Mouse (Mus musculus): ENCODE results near the gene 3110040N11Rik. TPM values are rescaled to one million over a fixed set of nuclear protein-coding genes. Genes with fewer than 3 reads are reported as not detected.

The 3110040N11Rik gene
- total RNA-seq (2021) (10 to 100 TPM; 35.1 to 35.8 TPM), polyA plus RNA-seq (2012; rRNA removed) (15.7 and 19.3 TPM in 2 replicates)
- long read RNA-seq, partial matches to known transcripts = 0 of 26 reads
- long read RNA-seq, other reads (novel, unspliced or antisense) = 22 of 26 reads

GRCm38 (mm10) chr7:81789095-81789757, at the start of gene 3110040N11Rik:
TSS of gene 3110040N11Rik (minus strand) at chr7:81789478.
- peak; percentile 89 for DNase-seq

GRCm38 (mm10) chr7:81837771-81838170, 48.5 kb upstream of the 3110040N11Rik start:
- DNase-seq = peak; percentile 62

GRCm38 (mm10) chr7:81835430-81835829, 46.2 kb upstream of the 3110040N11Rik start:
- DNase-seq = no peak

- no peak for DNase-seq
These were observed 45.6 kb upstream of the 3110040N11Rik start for GRCm38 (mm10) chr7:81834847-81835246.

GRCm38 (mm10) chr7:81829379-81829894, 40.2 kb upstream of the 3110040N11Rik start, which contains the start of gene Btbd1:
TSS of gene Btbd1 (minus strand) at chr7:81829431.
- DNase-seq = peak; percentile 93

- peak; percentile 85 for DNase-seq
These were observed 39.6 kb upstream of the 3110040N11Rik start for GRCm38 (mm10) chr7:81828681-81829378.

- DNase-seq = peak; percentile 44
These were observed 38.8 kb upstream of the 3110040N11Rik start for GRCm38 (mm10) chr7:81827806-81828667.

- DNase-seq = peak; percentile 41
These were observed 36.1 kb upstream of the 3110040N11Rik start for GRCm38 (mm10) chr7:81825381-81825780.

- DNase-seq = no peak
These were observed 35.6 kb upstream of the 3110040N11Rik start for GRCm38 (mm10) chr7:81824906-81825305.

- no peak for DNase-seq
These were observed 16.8 kb upstream of the 3110040N11Rik start for GRCm38 (mm10) chr7:81806067-81806466.

GRCm38 (mm10) chr7:81788536-81788935, 742 bp downstream of the 3110040N11Rik start:
- peak; percentile 36 for DNase-seq

- no peak for DNase-seq
These were observed 11.5 kb downstream of the 3110040N11Rik start for GRCm38 (mm10) chr7:81777667-81778218.

GRCm38 (mm10) chr7:81775325-81775724, 14.0 kb downstream of the 3110040N11Rik start:
- peak; percentile 38 for DNase-seq

GRCm38 (mm10) chr7:81772786-81773539, 16.3 kb downstream of the 3110040N11Rik start:
- DNase-seq = peak; percentile 42

GRCm38 (mm10) chr7:81763110-81763845, 26.0 kb downstream of the 3110040N11Rik start:
- no peak for DNase-seq

GRCm38 (mm10) chr7:81762180-81763109, 26.8 kb downstream of the 3110040N11Rik start, which contains the start of gene Ramac:
TSS of gene Ramac (plus strand) at chr7:81762925.
- peak; percentile 89 for DNase-seq

- no peak for DNase-seq
These were observed 41.3 kb downstream of the 3110040N11Rik start for GRCm38 (mm10) chr7:81747956-81748355.

- DNase-seq = peak; percentile 70
These were observed 45.1 kb downstream of the 3110040N11Rik start for GRCm38 (mm10) chr7:81744145-81744544.

GRCm38 (mm10) chr7:81740010-81740409, 49.3 kb downstream of the 3110040N11Rik start:
- no peak for DNase-seq

All from adrenal gland, adult 2 months (tissue).